Mouse (Mus musculus) G1E-ER4 (cell line): ENCODE measurements around the gene Defb36. TPM values are rescaled to one million over a fixed set of nuclear protein-coding genes. Genes with fewer than 3 reads are reported as not detected.

Experiments
- GATA1 ChIP-seq: IDR thresholded peaks from one replicate; pipeline ENCODE4 v1.8.0; 2012; ENCODE audit warnings: low read length, inconsistent platforms
- polyA plus RNA-seq: library from polyadenylated mRNA; stranded (reverse); fragments of >175 nt; gene quantifications from 2 replicates; pipeline ENCODE4 v1.2.3, GENCODE M21; 2012

Defb36 gene
- polyA plus RNA-seq, 1 experiment: not detected

DNA sequence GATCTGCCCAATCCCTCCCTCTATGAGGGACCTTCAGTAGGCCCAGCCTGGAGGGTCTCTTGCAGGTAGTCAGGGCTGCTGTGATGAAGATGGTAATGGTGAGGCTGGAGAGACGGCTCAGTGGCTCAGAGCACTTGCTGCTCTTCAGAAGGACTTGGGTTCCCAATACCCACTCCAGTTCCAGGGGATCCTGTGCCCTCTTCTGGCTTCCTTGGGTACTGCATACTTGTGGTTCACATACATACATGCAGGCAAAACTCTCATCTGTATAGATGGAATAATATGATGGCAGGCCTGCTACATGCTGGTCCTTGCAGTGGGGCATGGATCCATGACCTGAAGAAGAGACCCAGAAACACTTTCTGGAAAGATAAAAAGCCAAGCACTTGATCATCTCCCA is 4.6 kb downstream of the Defb36 start:
- TF ChIP-seq GATA1: no peak

DNA sequence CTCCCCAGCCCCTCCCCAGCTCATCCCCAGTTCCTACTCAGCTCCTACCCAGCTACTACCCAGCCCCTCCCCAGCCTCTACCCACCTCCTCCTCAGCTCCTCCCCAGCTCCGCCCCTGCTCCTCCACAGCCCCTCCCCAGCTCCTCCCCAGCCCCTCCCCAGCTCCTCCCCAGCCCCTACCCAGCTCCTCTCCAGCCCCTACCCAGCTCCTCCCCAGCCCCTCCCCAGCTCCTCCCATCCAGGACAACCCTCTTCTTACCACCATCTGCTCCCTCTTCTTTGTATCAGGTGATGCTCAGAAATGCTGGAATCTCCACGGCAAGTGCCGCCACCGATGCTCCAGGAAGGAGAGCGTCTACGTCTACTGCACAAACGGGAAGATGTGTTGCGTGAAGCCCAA is 8.1 kb downstream of the Defb36 start:
- no peak for TF ChIP-seq GATA1

DNA sequence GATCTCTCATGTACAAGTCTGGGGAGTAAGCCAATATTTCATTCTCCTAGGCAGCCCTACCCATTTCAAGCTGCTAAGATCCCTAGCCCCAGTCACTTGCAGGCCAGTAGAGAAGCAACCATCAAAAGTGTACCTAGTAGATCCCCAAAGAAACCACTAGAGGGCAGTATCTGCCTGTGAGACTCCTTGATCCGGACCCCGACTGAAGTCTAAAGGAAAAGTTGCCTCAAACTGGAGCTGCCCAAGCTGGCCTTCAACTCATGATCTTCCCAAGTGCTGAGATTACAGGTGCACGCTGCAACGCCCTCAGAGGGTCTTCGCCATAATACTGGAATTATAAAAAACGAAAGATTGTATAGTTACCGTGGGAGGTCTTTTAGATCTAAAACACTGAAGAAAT is 11.4 kb downstream of the Defb36 start:
- TF ChIP-seq GATA1: no peak

DNA sequence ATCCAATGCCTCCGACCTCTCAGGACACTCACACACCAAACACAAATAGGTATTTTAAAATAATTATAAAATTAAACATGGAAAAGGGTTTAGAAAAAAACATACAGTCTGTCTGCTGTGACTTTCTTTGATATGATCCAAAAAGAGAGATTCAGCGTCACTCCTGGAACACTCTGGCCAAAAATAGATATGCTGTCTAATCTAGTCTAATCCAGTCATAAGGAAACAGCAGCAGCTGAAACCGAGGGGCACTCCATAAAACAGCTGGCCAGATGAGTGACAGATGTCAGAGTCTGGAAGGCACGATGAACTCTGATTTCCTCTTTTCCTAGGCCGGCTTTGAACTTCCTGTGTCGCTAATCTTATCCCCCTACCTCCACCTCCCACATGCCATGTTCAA is 12.3 kb downstream of the Defb36 start:
- TF ChIP-seq GATA1: no peak

DNA sequence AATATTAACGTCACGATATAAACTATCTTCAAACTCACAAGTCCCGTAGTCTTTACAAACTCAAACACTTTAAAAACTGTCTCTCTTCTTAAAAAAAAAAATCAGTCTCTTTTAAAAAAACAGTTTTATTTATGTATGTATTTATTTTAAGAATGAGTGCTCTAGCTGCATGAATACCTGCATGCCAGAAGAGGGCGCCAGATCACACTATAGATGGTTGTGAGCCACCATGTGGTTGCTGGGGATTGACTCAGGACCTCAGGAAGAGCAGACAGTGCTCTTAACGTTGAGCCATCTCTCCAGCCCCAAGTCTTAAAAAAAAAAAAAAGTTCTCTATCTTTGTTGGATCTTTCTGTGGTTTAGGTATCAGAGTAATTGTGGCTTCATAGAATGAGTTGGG is 13.2 kb downstream of the Defb36 start:
- no peak for TF ChIP-seq GATA1

DNA sequence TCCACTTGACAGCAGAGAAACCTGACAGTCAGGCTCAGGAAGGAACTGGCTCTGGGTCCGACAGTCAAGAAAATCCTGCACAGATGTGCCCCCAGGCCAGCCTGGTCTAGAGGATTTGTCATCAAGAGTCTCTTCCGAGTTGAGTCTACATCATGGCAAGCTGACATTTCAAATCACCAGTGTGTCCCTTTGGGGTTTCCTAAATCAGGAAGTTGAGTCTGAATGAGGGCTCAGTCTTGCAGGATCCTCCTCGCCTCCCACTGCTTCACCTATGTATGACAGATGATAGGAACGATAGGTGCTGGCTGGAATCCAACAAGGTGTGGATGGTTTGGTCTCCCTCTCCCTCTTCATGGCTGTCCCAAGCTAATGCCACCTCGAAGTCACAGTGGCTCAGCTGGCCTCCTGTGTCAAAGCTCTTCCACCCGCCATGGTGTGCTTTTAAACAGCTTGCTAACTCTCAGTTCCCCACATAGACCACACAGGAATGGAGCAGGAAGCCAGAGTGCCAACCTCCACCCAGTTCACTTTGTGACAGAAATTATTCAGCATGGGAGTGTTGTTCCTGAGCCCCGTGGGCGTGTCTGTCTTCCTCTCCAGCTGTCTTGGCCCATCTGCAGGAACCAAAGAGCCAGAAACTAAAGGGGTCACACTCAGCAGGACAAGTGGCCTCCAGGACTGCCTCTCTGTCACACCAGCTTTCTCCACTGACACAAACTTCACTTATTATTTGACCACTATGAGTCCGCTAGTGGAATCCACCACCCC is 16.4 kb downstream of the Defb36 start:
- no peak for TF ChIP-seq GATA1

DNA sequence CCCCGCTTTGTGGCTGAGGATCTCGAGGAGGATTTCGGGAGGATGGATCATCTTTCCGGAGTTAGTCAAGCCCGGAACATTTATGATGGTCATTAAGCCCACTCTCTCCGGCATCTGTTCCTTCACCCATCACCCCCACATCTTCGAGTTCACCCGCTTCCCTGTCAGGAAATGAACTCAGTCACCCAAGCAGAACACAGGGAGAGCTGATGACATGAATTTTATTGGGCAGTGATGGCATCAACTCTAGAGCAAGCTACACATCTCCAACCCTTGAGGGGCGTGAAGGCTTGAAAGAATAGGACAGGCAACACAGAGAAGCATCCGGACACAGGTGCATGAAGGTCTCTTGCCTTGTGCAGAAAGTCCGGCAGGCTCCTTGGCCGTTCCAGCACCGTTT is 18.0 kb downstream of the Defb36 start:
- TF ChIP-seq GATA1: no peak

DNA sequence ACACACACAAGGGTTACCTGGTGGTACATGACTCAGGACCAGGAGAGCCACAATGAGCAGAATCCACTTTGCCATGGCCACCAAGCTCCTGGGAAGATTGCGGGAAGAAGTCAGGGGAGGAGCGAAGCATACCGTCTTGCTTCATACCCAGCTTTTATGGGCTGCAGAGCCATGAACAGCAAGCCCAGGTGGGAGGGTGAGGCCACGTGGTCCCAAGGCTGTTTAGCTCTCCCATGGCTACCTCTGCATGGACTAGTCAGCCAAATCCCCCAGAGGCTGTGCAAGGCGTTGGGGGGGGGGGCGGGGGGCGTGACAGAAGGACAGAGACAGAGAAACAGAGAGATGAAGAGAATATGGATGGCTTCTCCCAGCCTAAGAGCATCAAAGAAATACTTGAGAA is 18.8 kb downstream of the Defb36 start, which contains the start of gene Defb25:
Gene Defb25, minus strand, starts transcription at position 101 of the 400 bp plus-strand sequence.
- TF ChIP-seq GATA1: no peak

DNA sequence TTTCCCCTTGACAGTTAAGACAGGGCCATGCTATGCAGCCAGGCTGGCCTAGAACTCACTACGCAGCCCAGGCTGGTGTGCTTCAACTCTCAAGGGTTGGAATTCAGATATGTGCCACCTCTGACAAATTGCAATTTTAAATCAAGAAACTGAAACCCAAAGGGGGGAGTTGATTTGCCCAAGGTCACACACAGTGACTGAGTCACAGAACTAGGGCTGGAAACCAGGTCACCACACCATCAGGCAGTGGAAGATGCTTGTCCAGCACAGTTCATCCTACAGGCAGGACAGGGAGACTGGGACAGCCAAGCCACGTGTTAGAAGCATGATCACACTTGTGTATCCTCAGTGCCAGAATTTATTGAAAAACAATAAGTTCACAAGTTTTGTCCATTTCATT is 20.4 kb downstream of the Defb36 start:
- no peak for TF ChIP-seq GATA1

DNA sequence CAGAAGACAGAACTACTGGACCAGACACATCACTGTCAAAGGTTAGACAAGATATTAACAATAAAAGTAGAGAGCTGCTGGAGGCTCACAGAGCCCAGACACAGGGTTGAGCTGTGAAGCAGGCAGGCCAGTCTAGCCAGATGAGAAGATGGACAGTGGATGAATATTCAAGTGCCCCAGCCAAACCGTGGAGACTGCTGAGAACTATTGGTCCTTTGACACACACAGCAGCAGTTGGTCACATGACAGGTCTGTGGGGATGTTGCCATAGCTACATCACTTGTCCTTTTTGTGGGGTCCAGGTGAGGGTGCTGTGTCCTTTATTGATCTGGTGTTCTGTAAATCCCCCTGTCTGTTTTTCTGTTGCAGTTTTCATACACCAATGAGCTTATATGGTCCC is 21.1 kb downstream of the Defb36 start:
- TF ChIP-seq GATA1: no peak

DNA sequence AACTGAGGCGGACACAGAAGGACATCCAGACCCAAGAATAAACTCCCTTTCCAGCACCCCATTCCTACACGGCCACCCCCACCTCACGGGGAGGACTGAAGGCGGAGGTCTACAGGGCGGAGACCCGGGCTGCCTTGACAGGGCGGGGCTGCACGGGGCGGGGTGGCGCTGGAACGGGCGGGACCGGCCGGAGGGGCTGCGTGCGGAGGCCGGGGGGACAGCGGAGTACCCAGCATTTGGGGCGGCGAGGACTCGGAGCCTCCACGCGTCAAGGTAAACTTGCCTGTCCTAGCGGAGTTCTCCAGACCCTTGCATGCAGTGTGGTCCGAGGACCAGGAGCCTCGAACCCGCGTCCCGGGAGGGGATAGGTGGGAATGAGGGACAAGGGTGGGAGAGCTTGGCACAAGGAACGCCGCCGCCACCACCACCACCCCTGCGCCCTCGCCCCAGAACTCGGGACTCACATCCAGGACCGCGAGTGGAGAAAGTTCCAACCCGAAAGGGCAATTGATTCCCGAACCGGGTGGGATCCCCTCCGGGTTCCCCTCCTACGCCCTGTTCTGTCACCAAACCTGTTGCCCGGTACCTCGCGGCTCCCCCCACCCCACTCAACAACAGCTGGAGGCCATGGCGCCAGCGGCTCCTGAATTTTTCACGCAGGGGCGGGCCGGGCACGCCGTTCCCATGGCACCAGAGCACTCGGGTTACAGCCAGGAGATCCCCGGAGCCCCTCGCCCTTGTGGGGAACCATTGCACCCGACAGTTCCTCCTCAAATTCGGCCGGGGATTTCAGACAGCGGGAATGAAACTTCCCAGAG is 22.9 kb downstream of the Defb36 start, which contains the start of gene Rem1:
Gene Rem1, plus strand, starts transcription at position 178 of the 818 bp plus-strand sequence.
- TF ChIP-seq GATA1: no peak

DNA sequence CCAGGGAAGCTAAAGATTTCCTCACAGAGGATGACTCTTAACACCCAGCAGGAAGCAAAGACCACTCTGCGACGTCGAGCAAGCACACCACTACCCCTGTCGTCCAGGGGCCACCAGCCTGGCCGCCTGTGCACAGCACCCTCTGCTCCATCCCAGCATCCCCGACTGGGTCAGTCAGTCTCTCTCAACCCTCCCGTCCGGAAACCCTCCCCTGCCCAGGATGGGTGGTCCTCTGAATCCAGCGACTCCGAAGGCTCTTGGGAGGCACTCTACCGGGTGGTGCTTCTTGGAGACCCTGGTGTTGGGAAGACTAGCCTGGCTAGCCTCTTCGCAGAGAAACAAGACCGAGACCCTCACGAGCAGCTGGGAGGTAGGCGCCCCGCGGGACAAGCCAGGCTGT is 23.9 kb downstream of the Defb36 start:
- no peak for TF ChIP-seq GATA1

DNA sequence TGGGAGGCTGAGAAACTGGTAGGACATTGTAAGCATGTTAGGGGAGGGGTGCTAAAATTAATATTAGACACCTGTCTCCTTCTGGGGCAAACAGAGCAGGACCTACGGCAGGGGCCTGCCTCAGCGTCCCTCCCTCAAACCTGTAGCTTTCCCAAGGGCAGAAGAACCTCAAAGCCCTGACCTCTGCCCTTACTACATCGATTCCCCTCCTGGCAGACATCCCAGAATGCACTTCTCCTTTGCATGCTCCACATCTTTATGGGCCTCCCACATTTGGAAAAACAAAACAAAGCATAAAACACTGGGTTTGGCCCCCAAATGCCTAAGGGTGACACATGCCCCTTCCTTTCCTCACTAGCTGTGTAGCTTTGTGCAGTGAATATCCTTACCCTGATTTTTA is 25.1 kb downstream of the Defb36 start:
- TF ChIP-seq GATA1: no peak

DNA sequence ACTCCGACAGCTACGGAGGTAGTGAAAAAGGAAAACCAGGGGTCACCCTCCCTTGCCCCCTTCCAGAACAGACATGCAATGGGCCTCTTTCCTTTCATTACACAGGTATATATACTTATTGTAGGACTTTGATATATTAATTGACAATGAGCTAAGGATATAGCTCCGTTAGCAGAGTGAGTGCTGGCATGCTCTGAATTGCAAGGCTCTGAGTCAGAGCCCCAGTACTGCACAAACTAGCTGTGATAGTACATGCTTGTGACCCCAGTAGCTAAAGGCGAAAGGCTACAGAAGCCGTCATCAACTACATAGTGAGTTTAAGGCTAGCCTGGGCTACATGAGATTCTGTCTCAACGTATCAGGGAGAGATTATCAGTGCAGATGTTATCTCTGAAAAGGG is 25.8 kb downstream of the Defb36 start:
- no peak for TF ChIP-seq GATA1

DNA sequence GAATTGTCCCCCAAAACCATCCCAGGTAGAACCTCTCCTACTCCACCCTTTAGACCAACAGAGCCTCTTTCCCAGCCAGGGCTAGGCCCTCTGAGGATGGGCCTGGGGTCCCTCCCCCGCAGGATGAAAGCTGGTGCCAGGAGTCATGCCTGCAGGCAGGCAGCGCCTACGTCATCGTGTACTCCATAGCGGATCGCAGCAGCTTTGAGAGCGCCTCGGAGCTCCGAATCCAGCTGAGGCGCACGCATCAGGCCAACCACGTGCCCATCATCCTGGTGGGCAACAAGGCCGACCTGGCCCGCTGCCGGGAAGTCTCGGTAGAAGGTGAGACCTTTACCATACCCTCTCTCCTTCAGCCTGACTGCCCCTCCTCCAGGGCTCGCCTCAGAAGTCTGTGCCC is 29.2 kb downstream of the Defb36 start:
- TF ChIP-seq GATA1: no peak

DNA sequence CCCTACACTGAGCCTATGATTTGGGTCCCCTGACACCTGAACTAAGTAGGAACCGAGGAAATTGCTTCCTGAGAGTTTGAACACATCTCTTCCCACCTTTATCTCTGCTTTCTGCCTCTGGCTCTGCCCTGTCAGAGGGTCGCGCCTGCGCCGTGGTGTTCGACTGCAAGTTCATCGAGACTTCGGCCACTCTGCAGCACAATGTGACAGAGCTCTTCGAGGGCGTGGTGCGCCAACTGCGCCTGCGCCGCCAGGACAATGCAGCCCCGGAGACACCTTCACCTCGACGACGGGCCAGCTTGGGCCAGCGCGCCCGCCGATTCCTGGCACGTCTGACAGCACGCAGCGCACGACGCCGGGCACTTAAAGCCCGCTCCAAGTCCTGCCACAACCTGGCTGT is 30.2 kb downstream of the Defb36 start:
- TF ChIP-seq GATA1: no peak
